Mouse (Mus musculus) kidney, postnatal 0 days (tissue): ENCODE data around the gene Gm2042. TPM values are rescaled to one million over a fixed set of nuclear protein-coding genes. Genes with fewer than 3 reads are reported as not detected.
A peak's percentile ranks its signal among the peaks of the same experiment; 100 is the strongest.
"Not testable (repeated sequence)": the region's sequence is repeated elsewhere in the genome, so short reads cannot be mapped to it uniquely, and the experiment has no call there.

Experiments used
- ATAC-seq: fragments of 200-750 bp; cut with Nextera tagmentation; replicated peaks from 2 replicates; pipeline ENCODE4 v1.8.0; 2017; ENCODE audit warnings: low read depth, moderate number of reproducible peaks, moderate TSS enrichment, moderate library complexity; ENCODE audit not compliant: low FRiP score
- DNase-seq: peaks from one replicate; pipeline ENCODE4 v3.0.0-alpha.2; 2016; ENCODE audit warnings: low spot score
- H3K27ac ChIP-seq: fragments of 300-500 bp; sonication (generic); 2 replicates; pipeline ENCODE4 v1.5.1; 2014; ENCODE audit warnings: mild to moderate bottlenecking
- H3K27me3 ChIP-seq: fragments of 300-500 bp; sonication (generic); 2 replicates; pipeline ENCODE4 v1.6.1; 2014; ENCODE audit warnings: low read length, mixed read lengths; ENCODE audit not compliant: insufficient read depth
- H3K36me3 ChIP-seq: fragments of 300-500 bp; sonication (generic); 2 replicates; pipeline ENCODE4 v1.6.1; 2014; ENCODE audit warnings: low read length, mixed read lengths; ENCODE audit not compliant: insufficient read depth
- H3K4me1 ChIP-seq: fragments of 300-500 bp; sonication (generic); replicated peaks from 2 replicates; pipeline ENCODE4 v1.6.1; 2014; ENCODE audit warnings: antibody characterized with exemption, low read length, mixed read lengths; ENCODE audit not compliant: insufficient read depth
- H3K4me2 ChIP-seq: fragments of 300-500 bp; sonication (generic); 2 replicates; pipeline ENCODE4 v1.6.1; 2014; ENCODE audit warnings: mild to moderate bottlenecking, low read length, moderate library complexity, mixed read lengths
- H3K4me3 ChIP-seq: fragments of 300-500 bp; sonication (generic); replicated peaks from 2 replicates; pipeline ENCODE4 v1.5.1; 2014; ENCODE audit warnings: low read depth, low read length
- H3K9ac ChIP-seq: fragments of 300-500 bp; sonication (generic); 2 replicates; pipeline ENCODE4 v1.6.1; 2014; ENCODE audit warnings: low read depth, low read length
- H3K9me3 ChIP-seq: fragments of 300-500 bp; sonication (generic); replicated peaks from 2 replicates; pipeline ENCODE4 v1.6.1; 2016; ENCODE audit warnings: low read length, inconsistent platforms, mixed read lengths
- CTCF ChIP-seq: IDR thresholded peaks from 2 replicates; pipeline ENCODE4 v1.5.1; 2016; ENCODE audit warnings: antibody characterized with exemption, low read depth, mild to moderate bottlenecking, moderate library complexity
- WGBS: fragments of 180-500 bp; shearing (Covaris S2); extraction: QIAGEN DNeasy Blood & Tissue Kit; methylation state at CpG from one replicate; pipeline ENCODE4 v1.1.7; 2014; 5-methylcytosine and 5-hydroxymethylcytosine counted together
- polyA plus RNA-seq: library from polyadenylated mRNA; unstranded; fragments of >200 nt; fragmentation: Nextera tagmentation; extraction: Ambion mirVana; gene quantifications from 2 replicates; pipeline ENCODE4 v1.2.1, GENCODE M21; 2015

Gene Gm2042
- polyA plus RNA-seq, result not detected in 2 replicates

DNA sequence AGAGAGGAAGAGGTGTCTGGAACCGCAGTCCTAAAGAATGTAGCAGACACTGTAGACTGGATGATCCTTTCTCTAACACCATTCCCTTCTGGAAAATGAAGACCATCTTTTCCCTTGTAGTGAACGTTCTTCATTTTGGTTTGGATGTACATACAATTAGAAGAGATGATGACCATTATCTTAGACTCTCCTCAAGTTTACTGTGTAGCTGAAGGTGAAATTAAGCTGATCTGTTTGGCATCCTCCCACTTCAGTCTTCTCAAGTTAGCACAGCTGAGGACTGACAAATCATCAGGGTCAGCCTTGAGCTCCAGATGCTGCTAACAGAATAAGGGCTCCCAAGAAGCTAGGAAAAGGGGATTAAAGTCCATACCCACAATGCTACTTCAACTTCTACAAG lies at the start of gene Gm2042:
Gene Gm2042 (plus strand): TSS at position 301 of the 400 bp plus-strand sequence.
- H3K9ac ChIP-seq, H3K4me1 ChIP-seq, H3K36me3 ChIP-seq, H3K27me3 ChIP-seq, H3K4me2 ChIP-seq, H3K27ac ChIP-seq, ATAC-seq, H3K9me3 ChIP-seq, H3K4me3 ChIP-seq, DNase-seq: not testable (repeated sequence)
- WGBS, result 79% methylated on average over 2 of the region's 2 CpGs

DNA sequence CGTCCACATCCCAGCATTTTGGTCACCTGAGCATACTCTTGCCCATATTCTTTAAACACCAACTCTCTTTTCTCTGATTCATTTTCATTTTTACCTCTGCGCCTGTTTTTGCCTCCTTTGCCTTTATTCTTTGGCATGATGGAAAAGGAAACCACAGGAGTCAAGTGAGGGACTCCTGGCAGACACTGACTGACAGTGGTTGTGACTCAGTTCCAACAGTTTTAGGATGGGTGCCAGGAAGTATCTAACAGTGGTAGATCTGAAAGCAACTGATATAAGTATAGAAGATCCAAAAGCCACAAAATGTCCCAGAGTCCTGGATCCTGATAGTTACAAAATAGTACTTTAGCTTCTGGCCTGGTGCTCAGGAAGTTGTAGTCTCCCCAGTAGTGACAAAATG lies 34.2 kb upstream of the Gm2042 start, which contains the start of gene Gm2035:
Gene Gm2035 (minus strand): TSS at position 137 of the 400 bp plus-strand sequence.
- DNase-seq, H3K9ac ChIP-seq, H3K27ac ChIP-seq, H3K4me2 ChIP-seq, H3K4me3 ChIP-seq, H3K4me1 ChIP-seq, H3K9me3 ChIP-seq, H3K36me3 ChIP-seq, ATAC-seq, H3K27me3 ChIP-seq: not testable (repeated sequence)
- WGBS, result 91% methylated on average over 2 of the region's 2 CpGs

DNA sequence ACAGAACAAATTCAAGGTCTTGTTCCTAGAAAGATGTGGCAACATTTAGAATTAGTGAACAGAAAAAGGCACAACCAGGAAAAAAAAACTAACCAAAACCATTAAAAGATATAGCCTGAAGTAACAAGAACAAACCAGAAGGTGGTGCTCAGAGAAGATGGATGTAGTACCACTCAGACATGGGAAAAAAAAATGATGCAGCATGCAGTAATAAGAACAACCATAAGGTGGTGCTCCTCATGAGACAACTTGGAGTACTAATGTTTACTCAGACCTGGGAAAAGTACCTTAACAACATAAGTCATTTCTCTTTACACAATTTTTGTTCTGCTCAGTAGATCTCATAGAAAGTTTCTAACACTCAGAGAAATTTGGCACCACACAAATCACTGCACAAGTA lies 30.1 kb downstream of the Gm2042 start:
- TF ChIP-seq CTCF, result peak; percentile 44
- peak; percentile 14 for DNase-seq

DNA sequence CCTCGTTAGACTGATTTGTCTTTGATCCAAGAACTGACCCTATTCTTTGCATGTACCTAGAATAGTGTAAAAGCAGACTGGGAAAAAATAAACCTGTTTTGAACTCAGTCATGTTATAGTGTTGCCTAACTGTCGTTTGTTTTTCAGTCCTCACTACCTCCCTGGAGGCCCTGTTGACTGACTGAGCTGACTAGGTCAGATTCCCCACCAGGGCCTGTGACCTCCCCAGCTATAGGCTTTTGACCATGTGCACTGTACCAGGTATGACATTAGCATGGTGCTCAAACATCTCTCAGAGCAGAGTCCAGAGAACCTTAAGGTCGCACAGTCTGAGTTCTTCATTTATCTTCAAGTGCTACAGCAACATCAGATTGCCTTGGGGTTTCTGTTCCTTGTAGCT lies 50.2 kb downstream of the Gm2042 start:
- not testable (repeated sequence) for H3K9ac ChIP-seq, H3K4me3 ChIP-seq, H3K9me3 ChIP-seq, DNase-seq, H3K4me2 ChIP-seq, H3K4me1 ChIP-seq, H3K27me3 ChIP-seq, H3K27ac ChIP-seq, ATAC-seq, H3K36me3 ChIP-seq
- 72% methylated on average over 3 of the region's 3 CpGs for WGBS

More for the DNA sequence above, 30.1 kb downstream of the Gm2042 start:
- H3K27me3 ChIP-seq, H3K27ac ChIP-seq, H3K9ac ChIP-seq, H3K4me2 ChIP-seq, H3K4me3 ChIP-seq, H3K9me3 ChIP-seq, ATAC-seq, H3K36me3 ChIP-seq, H3K4me1 ChIP-seq: not testable (repeated sequence)

Other genes with a start within 250 kb of the Gm2042 start
- gene Gm21319, start 178.3 kb upstream of the Gm2042 start, polyA plus RNA-seq, result not detected in 2 replicates
- gene Gm21936, start 158.6 kb upstream of the Gm2042 start, polyA plus RNA-seq, result not detected in 2 replicates
- not detected in 2 replicates for gene BB287469, start 137.5 kb upstream of the Gm2042 start, polyA plus RNA-seq
- not detected in 2 replicates for gene Gm2001, start 111.7 kb upstream of the Gm2042 start, polyA plus RNA-seq
- not detected in 2 replicates for gene Gm2016, start 80.0 kb upstream of the Gm2042 start, polyA plus RNA-seq
- gene Gm2022, start 58.7 kb upstream of the Gm2042 start, polyA plus RNA-seq, result not detected in 2 replicates
- gene Gm2035, start 34.2 kb upstream of the Gm2042 start, polyA plus RNA-seq, result not detected in 2 replicates
- gene Gm2075, start 57.8 kb downstream of the Gm2042 start, polyA plus RNA-seq, result not detected in 2 replicates
- not detected in 2 replicates for gene Gm6803, start 64.7 kb downstream of the Gm2042 start, polyA plus RNA-seq
- gene Gm2056, start 72.9 kb downstream of the Gm2042 start, polyA plus RNA-seq, result not detected in 2 replicates
- not detected in 2 replicates for gene Gm16368, start 129.6 kb downstream of the Gm2042 start, polyA plus RNA-seq
- gene Gm10436, start 228.0 kb downstream of the Gm2042 start, polyA plus RNA-seq, result 0.08 and 0.13 TPM in 2 replicates